Mouse (Mus musculus) natural killer cell, adult 2 months (primary cell): ENCODE measurements around the gene Cgnl1.
A peak's percentile ranks its signal among the peaks of the same experiment; 100 is the strongest.

Experiments used
- DNase-seq, 2 experiments: peaks; one replicate each; pipeline ENCODE4 v3.0.0; 2022; ENCODE audit warnings: low spot score in 2 of 2

Cgnl1 gene

GRCm38 (mm10) chr9:71770991-71771767 is at the start of gene Cgnl1:
Gene Cgnl1, minus strand, starts transcription at chr9:71771602.
- no peak for DNase-seq

- no peak for DNase-seq
Observed at GRCm38 (mm10) chr9:71818453-71818852, 47.1 kb upstream of the Cgnl1 start.

- no peak for DNase-seq
Observed at GRCm38 (mm10) chr9:71816121-71816520, 44.7 kb upstream of the Cgnl1 start.

- DNase-seq, result no peak
Observed at GRCm38 (mm10) chr9:71813565-71813964, 42.2 kb upstream of the Cgnl1 start.

- DNase-seq, result no peak
Observed at GRCm38 (mm10) chr9:71812914-71813313, 41.5 kb upstream of the Cgnl1 start.

- DNase-seq, result no peak
Observed at GRCm38 (mm10) chr9:71812402-71812801, 41.0 kb upstream of the Cgnl1 start.

- no peak for DNase-seq
Observed at GRCm38 (mm10) chr9:71811404-71811803, 40.0 kb upstream of the Cgnl1 start.

- DNase-seq, result no peak
Observed at GRCm38 (mm10) chr9:71810723-71811122, 39.3 kb upstream of the Cgnl1 start.

GRCm38 (mm10) chr9:71808640-71809254 is 37.3 kb upstream of the Cgnl1 start:
- DNase-seq, result no peak

- no peak for DNase-seq
Observed at GRCm38 (mm10) chr9:71807801-71808200, 36.4 kb upstream of the Cgnl1 start.

GRCm38 (mm10) chr9:71806422-71806805 is 35.0 kb upstream of the Cgnl1 start:
- peak; percentile 25 to 50 for DNase-seq

- DNase-seq, result no peak
Observed at GRCm38 (mm10) chr9:71805646-71806421, 34.4 kb upstream of the Cgnl1 start.

- DNase-seq, result no peak
Observed at GRCm38 (mm10) chr9:71804116-71804515, 32.7 kb upstream of the Cgnl1 start.

- no peak for DNase-seq
Observed at GRCm38 (mm10) chr9:71803281-71803680, 31.9 kb upstream of the Cgnl1 start.

GRCm38 (mm10) chr9:71799598-71799997 is 28.2 kb upstream of the Cgnl1 start:
- DNase-seq, result no peak

- DNase-seq, result no peak
Observed at GRCm38 (mm10) chr9:71798176-71798575, 26.8 kb upstream of the Cgnl1 start.

- DNase-seq, result no peak
Observed at GRCm38 (mm10) chr9:71777404-71777803, 6.0 kb upstream of the Cgnl1 start.

- no peak for DNase-seq
Observed at GRCm38 (mm10) chr9:71776337-71776736, 4.9 kb upstream of the Cgnl1 start.

- DNase-seq, result no peak
Observed at GRCm38 (mm10) chr9:71773563-71773962, 2.2 kb upstream of the Cgnl1 start.

- peak; percentile 4 to 53 for DNase-seq
Observed at GRCm38 (mm10) chr9:71772338-71772737, 936 bp upstream of the Cgnl1 start.

GRCm38 (mm10) chr9:71770484-71770883 is 918 bp downstream of the Cgnl1 start:
- no peak for DNase-seq

GRCm38 (mm10) chr9:71769701-71770100 is 1.7 kb downstream of the Cgnl1 start:
- DNase-seq, result no peak

- no peak for DNase-seq
Observed at GRCm38 (mm10) chr9:71768119-71768518, 3.3 kb downstream of the Cgnl1 start.
